Mouse (Mus musculus) lung, postnatal 0 days (tissue): ENCODE measurements around the gene Iqcn.

Source experiments
- CTCF ChIP-seq: IDR thresholded peaks from 2 replicates; pipeline ENCODE4 v1.5.1; 2016; ENCODE audit warnings: antibody characterized with exemption, mild to moderate bottlenecking
- EP300 ChIP-seq: IDR thresholded peaks from 2 replicates; pipeline ENCODE4 v1.6.1; 2016; ENCODE audit warnings: antibody characterized with exemption, mild to moderate bottlenecking, control low read depth

- TF ChIP-seq EP300 (no peak), CTCF (no peak)
These were observed 15.1 kb upstream of the Iqcn start for GRCm38 (mm10) chr8:70688136-70688535.
